Mouse (Mus musculus) large intestine, adult 2 months (tissue): Measurements from ENCODE around the gene Tmem240. TPM values are rescaled to one million over a fixed set of nuclear protein-coding genes. Genes with fewer than 3 reads are reported as not detected.
A peak's percentile ranks its signal among the peaks of the same experiment; 100 is the strongest.
"Not testable (repeated sequence)": the region's sequence is repeated elsewhere in the genome, so short reads cannot be mapped to it uniquely, and the experiment has no call there.

ENCODE experiments used
- DNase-seq: peaks from one replicate; pipeline ENCODE4 v3.0.0-alpha.2; 2012; ENCODE audit warnings: low read depth, low spot score
- WGBS: fragments of 180-500 bp; shearing (Covaris S2); methylation state at CpG from one replicate; pipeline ENCODE4 v1.1.7; 2018; 5-methylcytosine and 5-hydroxymethylcytosine counted together
- polyA plus RNA-seq: library from polyadenylated mRNA; depleted of rRNA; stranded (reverse); fragments of >200 nt; gene quantifications from 2 replicates; pipeline ENCODE4 v1.2.3, GENCODE M21; 2012; rRNA removed

Tmem240 gene
- polyA plus RNA-seq = 0.40 and 0.51 TPM in 2 replicates

GRCm38 (mm10) chr4:155734350-155734941 lies at the start of gene Tmem240:
Gene Tmem240, plus strand, starts transcription at chr4:155734800.
- DNase-seq = peak; percentile 7

GRCm38 (mm10) chr4:155687764-155688163 lies 46.8 kb upstream of the Tmem240 start:
- WGBS = 43% methylated on average over 4 of the region's 4 CpGs
- not testable (repeated sequence) for DNase-seq

More at GRCm38 (mm10) chr4:155734350-155734941, at the start of gene Tmem240:
- WGBS = 3% methylated on average over 29 of the region's 35 CpGs

GRCm38 (mm10) chr4:155690571-155691375 lies 43.8 kb upstream of the Tmem240 start:
- DNase-seq = no peak
- 77% methylated on average over 12 of the region's 12 CpGs for WGBS

- DNase-seq = no peak
- WGBS = 98% methylated on average over 3 of the region's 3 CpGs
Observed at GRCm38 (mm10) chr4:155692421-155692820, 42.2 kb upstream of the Tmem240 start.

- under 1% methylated on average over 45 of the region's 47 CpGs for WGBS
- DNase-seq = no peak
Observed at GRCm38 (mm10) chr4:155694111-155694481, 40.5 kb upstream of the Tmem240 start, which contains the start of gene Fndc10. Gene Fndc10, plus strand, starts transcription at chr4:155694342.

- WGBS = 2% methylated on average over 92 of the region's 92 CpGs
- DNase-seq = no peak
Observed at GRCm38 (mm10) chr4:155694482-155695401, 39.9 kb upstream of the Tmem240 start.

GRCm38 (mm10) chr4:155695531-155696062 lies 39.0 kb upstream of the Tmem240 start:
- 75% methylated on average over 4 of the region's 4 CpGs for WGBS
- no peak for DNase-seq

- 69% methylated on average over 16 of the region's 16 CpGs for WGBS
- no peak for DNase-seq
Observed at GRCm38 (mm10) chr4:155696261-155697255, 38.0 kb upstream of the Tmem240 start.

GRCm38 (mm10) chr4:155700425-155700824 lies 34.2 kb upstream of the Tmem240 start:
- DNase-seq = no peak

- no peak for DNase-seq
- 98% methylated on average over 4 of the region's 4 CpGs for WGBS
Observed at GRCm38 (mm10) chr4:155703425-155703929, 31.1 kb upstream of the Tmem240 start.

GRCm38 (mm10) chr4:155704721-155705591 lies 29.6 kb upstream of the Tmem240 start, which contains the start of gene Ssu72:
Gene Ssu72, plus strand, starts transcription at chr4:155704800.
- peak; percentile 76 for DNase-seq
- WGBS = under 1% methylated on average over 82 of the region's 83 CpGs

GRCm38 (mm10) chr4:155705592-155705929 lies 29.0 kb upstream of the Tmem240 start:
- DNase-seq = no peak

GRCm38 (mm10) chr4:155708582-155708981 lies 26.0 kb upstream of the Tmem240 start:
- WGBS = 80% methylated on average over 2 of the region's 2 CpGs

More at GRCm38 (mm10) chr4:155705592-155705929, 29.0 kb upstream of the Tmem240 start:
- WGBS = under 1% methylated on average over 19 of the region's 19 CpGs

GRCm38 (mm10) chr4:155708988-155709387 lies 25.6 kb upstream of the Tmem240 start:
- DNase-seq = no peak

More at GRCm38 (mm10) chr4:155708582-155708981, 26.0 kb upstream of the Tmem240 start:
- no peak for DNase-seq

- DNase-seq = no peak
- WGBS = 44% methylated on average over 6 of the region's 6 CpGs
Observed at GRCm38 (mm10) chr4:155710521-155711252, 23.9 kb upstream of the Tmem240 start.

GRCm38 (mm10) chr4:155721668-155722083 lies 12.9 kb upstream of the Tmem240 start:
- DNase-seq = no peak
- WGBS = 49% methylated on average over 4 of the region's 4 CpGs

- DNase-seq = no peak
- WGBS = 80% methylated on average over 2 of the region's 2 CpGs
Observed at GRCm38 (mm10) chr4:155727993-155728392, 6.6 kb upstream of the Tmem240 start.
